Mouse (Mus musculus) CD4-positive, CD25-positive, alpha-beta regulatory T cell, adult 4 months (primary cell): ENCODE results near the gene Svopl. TPM values are rescaled to one million over a fixed set of nuclear protein-coding genes. Genes with fewer than 3 reads are reported as not detected.

Experiments
- ATAC-seq: one replicate; pipeline ENCODE4 v1.8.0; 2017
- polyA plus RNA-seq, 2 experiments: library from polyadenylated mRNA; unstranded; fragments of 100-300 nt; shearing (Covaris generic); gene quantifications; one replicate each; pipeline ENCODE4 v1.2.1; 2017

Svopl gene
- polyA plus RNA-seq = under 1 TPM in 1 of 2 experiments, not detected in 1; 0.24 TPM

DNA sequence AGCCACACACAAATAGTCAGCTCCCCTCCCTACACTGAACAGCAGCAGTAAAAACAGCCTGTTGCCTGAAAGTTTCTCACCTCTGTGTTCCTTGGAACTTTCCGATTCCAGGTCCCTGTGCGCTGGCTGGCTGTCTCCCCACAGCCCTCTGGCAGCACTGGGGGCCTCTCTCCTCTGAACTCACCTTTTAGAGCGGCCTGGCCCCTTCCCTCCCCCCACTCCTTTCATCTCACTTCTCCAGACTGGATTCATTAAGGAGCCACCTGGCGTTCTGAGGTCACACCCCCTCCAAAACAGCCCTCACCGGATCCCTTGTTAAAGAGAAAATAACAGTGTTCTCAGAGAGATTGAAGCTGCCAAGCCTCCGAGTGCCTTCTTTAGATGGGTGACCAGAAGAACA, at the start of gene Svopl:
Gene Svopl, minus strand, starts transcription at position 159 of the 400 bp plus-strand sequence.
- no peak for ATAC-seq

DNA sequence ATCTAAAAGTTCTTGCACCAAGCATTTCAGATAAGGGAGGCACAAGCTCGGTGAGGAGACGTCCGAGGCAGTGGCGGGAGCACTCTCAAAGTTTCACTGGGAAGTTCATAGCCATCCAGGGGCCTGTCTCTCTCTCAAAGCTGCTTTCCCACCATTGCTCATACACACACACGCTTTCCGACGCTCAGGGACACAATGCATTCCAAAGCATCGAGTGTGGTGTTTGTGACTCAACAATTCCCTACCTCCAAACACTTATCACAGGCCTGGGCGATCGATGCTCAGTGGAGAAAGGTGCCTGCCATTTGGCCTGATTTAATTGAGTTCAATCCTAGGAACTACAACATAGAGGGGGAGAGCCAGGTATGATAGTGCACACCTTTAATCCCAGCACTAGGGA, 47.9 kb upstream of the Svopl start:
- no peak for ATAC-seq

DNA sequence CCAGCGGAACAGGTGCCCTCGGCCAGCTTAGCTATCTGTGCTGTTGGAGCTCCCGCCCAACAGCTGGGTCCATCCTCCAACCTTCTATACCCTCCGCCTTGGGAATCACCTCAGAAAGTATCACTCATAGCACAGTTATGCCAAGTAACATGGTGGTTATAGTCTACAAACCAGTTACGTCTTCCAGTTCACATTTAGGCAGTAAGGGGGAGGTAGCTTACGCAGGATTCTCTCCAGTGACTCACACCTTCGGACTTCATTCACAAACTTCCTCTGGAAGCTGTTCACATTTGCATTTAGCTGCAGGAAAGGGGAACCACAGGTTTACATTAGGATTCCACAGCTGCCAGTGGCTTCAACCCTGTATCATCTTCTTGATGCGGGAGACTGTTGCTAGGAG, 45.7 kb upstream of the Svopl start:
- ATAC-seq = no peak

DNA sequence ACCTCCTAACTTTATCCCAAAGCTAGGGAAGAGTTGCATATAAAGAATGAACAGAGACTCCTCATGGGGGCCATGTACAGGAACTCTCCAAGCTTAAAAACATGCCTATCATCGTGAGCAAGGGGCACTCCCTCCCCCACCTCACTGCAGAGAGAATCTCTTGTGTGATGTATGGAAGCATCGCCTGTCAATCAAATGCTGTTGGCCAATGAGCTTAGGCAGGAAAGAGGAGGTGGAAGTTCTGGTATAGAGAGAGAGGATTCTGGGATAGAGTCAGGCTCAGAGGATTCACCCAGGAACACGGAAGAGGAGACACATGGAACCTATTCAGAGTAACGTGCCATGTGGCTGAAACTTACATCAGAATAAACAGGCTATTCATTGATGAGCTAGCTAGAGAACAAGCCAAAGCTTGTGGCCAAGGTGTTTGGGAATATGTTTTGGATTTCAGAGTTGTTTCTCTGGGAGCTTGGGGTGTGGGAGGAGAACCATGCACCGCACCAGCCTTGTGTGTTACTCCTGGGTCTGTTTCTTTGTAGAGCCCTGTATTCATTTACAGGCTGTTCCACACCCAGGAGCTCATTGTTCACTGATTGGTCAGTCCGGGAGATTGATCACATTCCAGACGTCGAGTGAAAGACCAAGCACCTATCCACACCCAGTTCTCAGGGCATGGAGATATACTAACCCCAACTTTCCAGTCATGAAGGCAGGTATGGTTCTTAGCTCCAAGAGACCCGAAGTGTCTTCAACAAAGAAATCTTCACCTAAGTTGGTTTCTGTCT, 40.6 kb upstream of the Svopl start:
- ATAC-seq = no peak

DNA sequence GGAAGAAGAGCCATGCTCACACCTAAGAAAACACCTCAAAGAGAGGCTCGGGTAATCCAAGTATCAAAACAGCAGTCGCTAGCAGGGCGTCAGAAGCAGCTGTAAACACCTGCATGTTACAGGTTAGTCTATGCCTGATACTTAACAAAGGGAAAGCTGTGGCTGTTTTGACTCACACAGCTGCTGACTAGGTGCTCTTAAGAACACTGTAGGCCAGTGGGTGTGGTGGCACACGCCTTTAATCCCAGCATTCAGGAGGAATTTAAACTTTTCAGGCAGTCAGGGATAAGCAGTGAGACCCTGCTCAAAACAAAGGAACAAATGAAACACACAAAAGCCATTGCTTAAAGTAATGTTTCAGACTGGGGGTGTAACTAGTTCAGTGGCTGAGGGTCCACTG, 36.4 kb upstream of the Svopl start:
- ATAC-seq = no peak

DNA sequence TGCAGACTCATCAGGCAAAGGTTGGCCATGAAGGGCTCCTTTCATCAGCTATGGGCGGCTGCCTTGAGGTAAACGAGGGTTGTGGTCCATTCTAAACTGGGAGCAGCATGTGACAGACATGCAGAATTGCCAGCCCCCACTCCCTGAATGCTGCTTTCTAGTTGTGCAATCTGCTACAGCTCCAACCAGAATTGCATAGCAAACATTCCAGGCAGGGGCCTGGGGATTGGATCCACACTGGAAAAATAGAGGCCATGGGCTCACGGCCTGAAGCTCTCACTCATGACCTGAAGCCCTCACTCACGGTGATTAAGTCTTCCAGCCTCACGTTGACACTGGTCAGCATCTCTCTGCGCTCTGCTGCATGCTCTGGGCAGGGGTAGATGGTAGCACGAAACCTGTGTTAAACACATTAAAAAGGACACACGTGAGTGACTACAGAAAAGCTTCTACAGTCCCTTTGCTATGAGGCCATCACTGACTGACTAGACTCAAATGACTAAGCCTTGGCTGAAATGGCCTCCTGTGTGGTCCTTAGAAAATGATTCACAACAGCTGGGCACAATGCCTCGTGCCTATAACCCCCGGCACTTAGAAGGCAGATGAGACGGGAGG, 35.0 kb upstream of the Svopl start:
- ATAC-seq = no peak

DNA sequence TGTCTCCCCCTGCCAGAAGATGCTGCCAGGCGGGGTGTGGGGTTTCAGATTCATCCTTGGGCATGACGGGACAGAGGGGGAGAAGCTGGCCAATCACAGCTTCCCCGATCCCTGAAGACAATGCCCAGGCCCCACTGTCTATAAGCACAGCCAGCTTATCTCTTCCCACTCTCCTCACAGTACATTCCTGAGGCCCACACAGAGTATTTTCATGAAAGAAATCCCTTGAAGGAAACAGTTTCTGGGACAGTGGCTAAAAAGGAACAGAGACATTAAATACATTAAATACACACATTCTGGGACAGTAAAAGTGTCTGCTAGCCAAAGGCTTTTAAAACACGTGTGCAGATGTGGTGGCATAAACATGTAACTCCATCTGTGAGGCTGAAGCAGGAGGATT, 33.6 kb upstream of the Svopl start:
- no peak for ATAC-seq

DNA sequence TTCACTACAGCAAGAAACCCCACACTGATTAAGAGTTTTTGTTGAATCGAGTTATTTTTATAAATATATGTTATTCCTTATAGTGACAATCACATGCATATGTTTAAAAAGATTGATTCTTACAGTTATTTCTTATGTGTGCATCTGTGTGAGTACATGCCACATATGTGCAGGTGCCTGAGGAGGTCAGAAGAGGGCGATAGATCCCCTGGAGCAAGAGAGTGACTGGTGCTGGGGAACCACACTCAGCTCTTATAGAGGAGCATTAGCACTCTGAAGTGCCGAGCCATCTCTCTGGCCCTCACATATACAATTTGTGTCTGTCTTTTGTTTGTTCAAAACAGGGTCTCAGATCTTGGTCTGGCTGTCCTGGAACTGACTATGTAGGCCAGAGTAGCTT, 26.8 kb upstream of the Svopl start:
- no peak for ATAC-seq

DNA sequence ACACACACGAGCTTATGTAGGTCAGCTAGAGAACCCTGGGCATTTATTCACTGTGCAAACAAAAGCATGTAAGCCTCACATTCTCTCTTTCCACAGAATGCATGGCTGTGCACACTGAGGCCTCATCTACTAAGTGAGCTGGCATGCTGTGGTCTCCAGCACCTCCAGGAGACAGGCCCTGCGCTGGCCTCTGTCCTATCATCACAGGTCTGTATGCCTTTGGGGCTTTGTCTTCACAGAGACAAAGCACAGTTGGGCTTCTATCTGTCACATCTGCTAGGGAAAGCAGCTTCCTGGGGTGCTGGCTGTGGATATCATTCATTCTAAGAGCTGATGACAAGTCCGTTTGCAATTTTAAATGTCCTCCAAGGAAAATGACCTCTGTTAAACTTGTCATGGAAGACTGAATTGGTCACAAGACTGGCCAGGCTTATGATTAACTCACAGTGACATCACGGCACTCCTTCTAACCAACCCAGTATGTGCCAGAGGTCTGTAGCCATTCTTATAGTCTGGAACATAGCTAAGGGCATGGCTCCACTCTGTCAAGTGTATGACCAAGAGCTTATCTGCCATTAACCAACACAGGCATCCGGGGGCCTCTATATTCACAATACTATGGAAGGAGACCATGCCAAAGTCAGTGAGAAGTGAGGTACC, 25.5 kb upstream of the Svopl start:
- no peak for ATAC-seq

DNA sequence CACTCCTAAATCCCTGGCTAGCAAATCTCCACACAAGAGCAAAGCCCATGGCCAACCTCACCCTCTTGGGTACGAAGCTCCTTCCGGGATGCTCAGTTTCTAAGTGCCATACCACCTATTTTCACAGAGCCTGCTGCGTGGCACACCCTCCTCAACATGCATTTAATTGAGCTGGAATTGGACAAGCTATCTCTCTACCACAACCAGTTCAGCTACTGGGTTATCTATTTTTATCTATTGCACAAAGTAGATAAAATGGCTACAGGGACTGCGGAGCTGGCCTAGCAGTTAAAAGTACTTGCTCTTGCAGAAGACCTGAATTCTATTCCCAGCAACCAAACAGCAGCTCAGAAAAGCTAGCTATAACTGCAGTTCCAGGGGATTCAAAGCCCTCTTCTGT, 24.5 kb upstream of the Svopl start:
- no peak for ATAC-seq

DNA sequence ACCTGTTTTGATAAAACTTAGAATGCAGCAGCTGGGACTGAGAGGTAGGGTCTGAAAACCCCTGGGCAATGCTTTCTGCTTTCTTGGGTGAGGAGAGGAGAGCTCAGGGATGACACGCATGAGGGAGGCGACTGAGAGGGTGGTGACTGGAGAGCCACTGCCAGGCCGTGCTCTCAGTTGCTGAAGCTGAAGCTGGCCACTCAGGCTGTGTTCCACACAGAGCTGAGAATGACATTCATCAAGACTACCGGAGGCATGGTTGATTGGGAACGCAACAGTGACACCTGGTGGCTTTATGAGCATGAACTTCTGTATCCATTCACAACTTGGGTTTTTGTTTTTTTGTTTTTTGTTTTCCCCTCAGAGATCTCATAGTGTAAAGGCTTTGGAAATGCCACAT, 19.4 kb upstream of the Svopl start:
- peak; percentile 93 for ATAC-seq

DNA sequence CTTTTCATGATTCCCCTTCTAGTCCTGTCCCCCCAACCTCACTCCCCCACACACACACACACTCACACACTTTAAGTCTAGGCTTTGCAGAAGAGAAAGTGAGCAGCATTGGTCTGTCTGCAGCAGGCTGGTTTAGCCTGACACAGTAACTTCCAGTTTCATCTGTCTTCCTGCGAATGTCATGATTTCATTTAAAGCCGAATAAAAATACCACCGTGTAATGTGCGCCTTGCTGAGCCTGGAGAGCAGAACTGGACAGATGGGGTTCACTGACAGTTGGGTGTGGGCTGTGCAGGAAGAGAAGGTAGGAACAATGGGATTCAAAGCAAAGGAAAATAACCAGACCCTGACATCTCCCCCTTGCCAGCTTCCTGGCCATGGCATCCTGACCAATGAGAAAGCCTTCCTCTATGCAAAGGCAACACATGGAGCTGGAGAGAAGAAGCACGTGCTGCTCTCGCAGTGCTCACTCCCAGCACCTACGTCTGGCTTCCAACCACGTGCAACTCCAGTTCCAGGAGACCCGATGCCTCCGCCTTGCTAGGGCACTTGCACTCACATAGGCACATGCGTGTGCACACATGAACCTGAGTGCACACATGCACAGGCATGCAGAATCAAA, 18.8 kb upstream of the Svopl start:
- ATAC-seq = peak; percentile 33

DNA sequence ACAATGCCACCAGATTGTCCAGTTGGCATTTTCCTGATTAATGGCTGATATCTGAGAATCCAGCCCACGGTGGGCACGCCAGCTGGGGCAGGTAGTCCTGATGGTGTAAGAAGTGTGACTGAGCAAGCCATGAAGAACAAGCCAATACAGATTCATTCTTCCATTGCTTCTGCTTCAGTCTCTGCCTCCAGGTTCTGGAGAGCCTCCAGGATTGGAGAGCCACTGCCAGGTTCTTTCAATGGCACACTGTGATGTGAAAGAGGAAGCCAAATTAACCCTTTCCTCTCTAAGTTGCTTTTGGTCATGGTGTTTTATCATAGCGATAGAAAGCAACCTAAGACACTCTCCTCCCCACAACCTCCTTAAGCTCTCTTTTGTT, 18.3 kb upstream of the Svopl start:
- no peak for ATAC-seq

DNA sequence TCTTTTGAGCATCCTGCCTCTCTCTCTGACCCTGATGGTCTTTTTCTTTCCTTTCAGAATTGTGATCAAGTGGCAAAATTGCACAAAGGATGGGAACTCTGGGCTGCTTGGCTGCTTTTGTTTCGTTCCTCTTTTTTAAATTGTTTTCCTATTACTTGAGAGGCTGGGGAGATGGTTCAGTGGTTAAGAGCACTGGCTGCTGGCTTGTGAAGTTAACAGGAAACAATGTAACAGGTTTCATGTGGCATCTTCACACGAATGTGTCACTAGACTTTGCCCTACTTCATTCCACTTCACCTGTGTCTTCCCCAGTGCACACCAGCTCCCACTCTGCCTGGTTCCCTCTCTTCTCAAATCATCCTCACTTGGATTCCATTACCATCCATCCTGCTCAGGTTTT, 17.8 kb upstream of the Svopl start:
- no peak for ATAC-seq

DNA sequence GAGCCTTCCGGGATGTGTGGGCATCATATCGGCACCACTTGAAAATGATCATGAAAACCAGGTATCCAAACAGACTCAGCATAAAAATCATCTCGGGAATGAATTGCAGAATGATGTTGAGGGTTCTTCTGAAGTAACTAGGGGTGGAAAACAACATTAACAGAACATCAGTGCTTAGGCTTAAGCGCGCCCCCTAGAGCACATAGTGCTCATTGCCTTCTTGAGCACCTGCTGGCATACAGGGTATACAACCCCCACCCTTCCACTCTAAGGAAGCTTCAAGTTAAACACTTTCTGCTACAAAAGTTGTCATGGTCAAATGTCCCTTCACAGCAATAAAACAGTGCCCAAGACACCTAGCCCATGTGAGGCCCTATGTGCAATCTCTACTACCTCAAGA, 12.0 kb upstream of the Svopl start:
- ATAC-seq = no peak

DNA sequence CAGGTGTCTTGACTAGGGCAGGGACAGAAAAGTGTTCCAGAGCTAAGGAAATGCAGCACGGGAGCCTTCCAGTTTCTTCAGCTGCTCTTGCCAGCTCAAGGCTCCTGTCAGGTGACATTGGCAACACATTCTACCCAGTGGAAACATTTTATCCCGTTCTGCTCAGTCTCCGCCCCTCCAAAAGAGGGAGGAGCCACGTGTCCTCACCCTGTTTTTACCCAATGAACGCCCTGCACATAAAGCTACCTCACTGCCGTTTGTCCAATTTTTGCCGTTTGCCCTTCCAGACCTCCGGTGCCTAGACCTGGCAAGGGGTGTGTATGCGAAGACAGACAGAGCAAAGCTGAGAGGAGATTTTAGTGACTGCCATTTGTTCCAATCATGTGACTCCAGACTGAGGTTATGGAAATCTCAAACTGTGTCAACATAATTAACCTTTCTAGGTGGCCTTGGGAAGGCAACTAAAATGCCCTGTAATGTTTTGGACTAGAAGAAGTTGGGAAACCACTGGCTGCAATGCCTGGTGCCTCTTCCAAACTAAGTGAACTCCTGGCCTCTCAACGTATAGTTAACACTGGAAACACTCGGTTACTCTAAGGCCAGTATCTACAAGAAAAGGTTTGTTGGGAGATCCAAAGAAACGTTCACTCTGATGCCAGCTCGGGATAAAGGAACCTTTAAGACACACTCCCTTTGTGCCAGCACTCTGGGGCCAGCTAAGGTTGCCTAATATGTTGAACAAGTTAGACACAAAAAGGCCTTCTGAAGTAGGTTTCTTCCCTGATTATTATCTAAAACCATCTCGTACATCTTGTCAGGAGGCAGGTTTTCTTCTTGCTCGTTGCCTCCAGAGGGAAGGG, 8.9 kb upstream of the Svopl start:
- peak; percentile 53 for ATAC-seq

DNA sequence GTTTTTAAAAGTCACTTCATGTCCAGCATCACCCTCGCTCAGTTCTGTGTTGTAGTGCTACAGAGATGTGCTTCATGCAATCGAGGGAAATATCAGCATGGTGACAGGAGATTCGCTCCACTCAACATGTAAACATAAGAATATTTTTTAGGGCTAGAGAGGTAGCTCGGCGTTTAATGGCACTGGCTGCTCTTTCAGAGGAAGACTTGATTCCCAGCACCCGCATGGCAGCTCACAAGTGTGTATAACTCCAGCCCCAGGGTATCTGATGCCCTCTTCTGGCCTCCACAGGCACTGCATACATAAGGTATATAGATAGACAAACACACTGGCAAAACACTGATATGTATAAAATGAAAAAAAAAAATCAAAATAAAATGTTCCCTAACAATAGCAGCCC, 2.8 kb upstream of the Svopl start:
- ATAC-seq = no peak

DNA sequence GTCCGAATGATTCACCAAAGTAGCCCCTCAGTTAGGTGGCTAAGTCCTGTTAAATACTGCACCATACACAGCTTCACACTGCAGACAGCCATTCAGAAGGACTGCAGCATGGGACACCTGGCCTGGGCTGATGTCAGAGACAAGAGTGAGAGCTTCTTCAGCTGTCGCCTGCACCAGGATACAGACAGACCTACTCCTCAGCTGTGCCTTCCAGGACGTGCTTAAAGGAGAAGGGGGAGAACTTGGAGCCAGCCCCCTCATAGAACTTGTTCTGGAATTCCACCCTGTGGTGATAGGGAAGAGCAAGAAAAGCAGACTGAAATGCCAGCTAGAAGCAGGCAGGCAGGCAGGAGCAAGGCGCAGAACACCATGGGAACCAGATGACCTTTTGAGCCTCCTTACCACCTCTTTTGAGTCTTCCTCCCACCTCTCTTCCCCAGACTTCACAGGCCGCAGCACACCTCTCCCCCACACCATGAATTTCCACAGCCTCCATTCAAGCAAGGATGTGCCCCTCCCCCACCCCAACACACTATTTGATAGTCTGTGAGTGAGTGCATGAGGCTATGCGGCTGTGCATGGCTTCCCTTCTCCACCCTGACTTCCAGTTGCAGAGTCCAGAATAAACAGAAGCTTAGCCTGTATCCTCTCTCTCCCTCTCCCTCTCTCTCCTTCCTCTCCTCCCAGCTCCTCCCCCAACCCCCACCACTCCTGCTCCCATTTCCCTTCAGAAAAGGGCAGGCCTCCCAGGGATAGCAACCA, 2.2 kb upstream of the Svopl start:
- peak; percentile 43 for ATAC-seq

DNA sequence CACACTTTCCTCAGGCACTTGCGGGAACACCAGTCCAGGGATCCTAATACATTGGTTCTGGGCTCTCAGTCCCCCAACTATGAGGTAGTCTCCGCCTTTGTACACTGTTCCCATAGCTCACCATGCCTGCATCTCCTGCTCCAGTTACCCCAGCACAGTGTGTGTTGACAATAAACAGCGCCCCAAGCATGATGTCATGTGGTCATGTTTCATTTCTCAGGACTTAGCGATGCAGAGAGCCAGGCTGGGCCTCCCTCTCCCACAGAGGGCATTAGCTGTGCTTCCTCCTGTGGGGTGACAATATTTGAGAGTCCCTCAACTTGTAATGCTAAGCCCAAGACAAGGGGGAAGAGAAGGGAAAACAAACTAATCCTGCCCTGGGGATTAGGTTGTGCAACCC, 1.2 kb upstream of the Svopl start:
- ATAC-seq = no peak

DNA sequence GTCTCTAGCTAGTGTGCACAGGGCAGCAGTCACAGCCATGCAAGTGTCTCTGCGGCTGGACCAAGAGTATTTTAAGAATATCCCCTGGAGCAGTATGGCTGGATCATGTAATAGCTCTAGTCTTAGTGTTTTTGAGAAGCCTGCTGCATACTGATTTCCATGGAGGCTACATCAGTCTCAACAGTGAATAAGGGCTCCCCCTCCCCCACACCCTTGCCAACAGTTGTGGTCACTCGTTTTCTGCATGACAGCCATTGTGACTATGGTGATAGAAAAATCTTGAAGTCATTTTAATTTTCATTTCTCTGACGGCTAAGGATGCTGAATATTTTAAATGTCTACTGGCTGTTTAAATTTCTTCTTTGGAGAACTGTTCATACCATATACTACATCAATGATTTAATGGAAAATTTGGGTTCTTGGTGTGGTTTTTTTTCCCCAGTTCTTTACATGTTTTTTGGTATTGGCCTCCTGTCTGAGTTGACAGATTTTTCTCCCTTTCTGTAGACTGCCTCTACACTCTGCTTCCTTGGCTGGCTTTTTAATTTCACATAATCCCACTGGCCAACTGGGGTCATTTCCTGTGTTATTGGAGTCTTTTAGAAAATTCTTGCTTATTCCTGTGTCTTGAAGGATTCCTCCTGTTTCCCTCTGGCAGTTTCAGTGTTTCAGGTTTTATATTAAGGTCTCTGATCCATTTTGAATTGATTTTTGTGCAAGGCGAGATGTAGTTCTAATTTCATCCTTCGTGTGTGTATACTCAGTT, 13.8 kb downstream of the Svopl start:
- no peak for ATAC-seq

DNA sequence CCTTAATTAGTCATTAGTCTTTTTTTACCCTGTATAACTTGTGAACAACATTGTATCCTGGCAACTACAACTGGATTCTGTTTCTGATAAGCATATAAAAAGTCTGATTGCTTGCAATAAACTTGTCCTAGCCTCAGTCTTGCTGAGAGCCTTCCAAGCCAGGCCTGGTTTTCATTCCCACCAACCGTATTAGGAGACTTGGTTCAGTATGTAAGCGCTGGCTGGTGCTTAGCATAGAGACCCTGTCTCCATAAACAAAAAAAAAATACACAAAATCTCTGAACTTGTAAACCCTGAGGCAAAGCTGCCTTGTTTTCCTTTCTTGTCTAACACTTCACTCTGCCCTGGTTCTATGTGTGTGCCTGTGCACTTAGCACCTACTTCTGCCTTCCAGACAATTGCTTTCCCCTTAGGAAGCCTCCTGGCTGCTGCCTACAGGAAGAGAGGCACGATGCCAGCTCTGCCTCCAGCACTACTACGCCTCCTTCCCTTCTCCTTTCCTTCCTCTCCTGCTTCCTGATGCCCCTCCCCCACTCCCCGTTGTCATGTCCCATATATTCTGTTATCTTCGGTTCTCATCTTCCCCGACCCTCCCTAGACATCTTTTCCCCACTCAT, 14.8 kb downstream of the Svopl start:
- ATAC-seq = no peak
